Mouse (Mus musculus): ENCODE measurements at regions not wholly inside any gene's neighbourhood (a gene's known extent, or its start where the extent isn't known, plus 50 kb on each side); places are given as distances from the start of the nearest gene placed in this dataset.

DNA sequence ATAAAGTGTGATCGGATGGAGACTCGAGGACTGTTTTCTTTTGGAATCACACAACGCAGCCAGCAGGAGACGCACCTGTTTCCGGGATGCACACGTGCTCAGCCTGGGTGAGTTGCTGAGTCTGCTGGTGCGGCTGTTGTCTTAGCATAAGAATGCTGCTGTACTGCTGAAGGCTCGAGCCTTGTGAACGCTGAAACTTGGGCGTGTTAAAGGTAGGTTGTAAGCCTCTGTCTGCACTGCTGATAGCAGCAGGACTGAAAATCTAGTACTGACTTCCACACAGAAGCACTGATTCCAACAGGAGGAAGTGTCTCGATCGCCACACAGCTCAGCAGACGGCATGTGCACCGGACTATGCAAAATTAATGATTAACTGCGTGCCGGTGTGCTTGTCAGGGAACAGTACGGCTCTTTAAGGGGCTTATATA, 169.1 kb downstream of the Ndfip2 start:
- in situ Hi-C loops (cut with MboI, MseI), result no loop called here

DNA sequence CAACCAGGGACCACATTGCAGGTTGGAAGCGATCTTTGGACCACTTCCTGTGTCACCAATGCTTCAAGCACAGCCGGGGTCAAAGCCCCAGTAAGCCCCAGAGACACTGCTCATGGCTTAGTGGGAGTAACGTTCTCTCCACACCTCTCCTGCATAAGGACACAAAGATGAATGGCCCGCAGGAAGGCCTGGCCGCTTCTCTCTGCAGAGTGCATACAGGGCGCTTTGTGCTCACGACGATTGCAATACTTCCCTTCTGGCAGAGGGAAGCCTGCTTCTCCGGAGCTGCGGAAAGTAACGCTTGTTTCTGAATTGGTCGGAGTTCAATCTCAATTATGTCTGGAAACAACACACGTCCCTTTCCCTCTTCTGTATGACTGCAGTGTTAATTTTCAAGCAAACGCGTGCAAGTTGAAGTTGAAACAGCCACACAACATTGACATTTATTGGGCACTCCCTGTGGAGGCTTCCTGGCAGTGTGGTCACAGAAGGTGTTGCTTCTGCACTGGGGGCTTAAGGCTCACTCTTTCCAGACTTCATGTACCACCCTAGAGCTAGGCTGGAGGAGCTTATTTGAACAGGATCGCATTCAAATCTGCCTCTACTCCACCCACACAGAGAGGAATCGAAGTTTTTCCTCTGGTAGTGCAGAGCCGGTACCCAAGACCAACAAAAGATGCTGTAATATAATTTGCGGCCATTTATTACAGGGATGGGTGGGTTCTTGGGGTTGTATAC, 168.4 kb downstream of the Ndfip2 start:
- in situ Hi-C loops (cut with MboI, MseI), result no loop called here

DNA sequence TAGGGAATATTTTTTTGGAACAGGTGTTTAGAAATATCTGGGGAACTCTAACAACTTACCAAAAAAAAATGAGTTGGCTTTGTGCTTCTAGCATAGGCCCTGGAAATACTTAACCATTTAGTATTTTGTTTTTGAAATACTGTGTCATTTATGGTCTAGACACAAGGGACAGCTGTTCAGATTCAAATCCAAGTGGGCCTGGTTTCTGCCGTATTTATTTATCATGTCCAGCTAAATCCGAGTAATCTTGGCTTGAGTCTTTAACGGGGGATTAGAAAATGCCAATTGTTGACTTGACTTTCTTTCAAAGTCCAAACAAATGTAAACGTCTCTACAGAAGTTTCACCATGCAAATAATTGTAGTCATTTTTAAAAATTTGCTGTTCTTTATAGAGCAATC, 159.6 kb downstream of the Ndfip2 start:
- in situ Hi-C loops (cut with MboI, MseI), result no loop called here

DNA sequence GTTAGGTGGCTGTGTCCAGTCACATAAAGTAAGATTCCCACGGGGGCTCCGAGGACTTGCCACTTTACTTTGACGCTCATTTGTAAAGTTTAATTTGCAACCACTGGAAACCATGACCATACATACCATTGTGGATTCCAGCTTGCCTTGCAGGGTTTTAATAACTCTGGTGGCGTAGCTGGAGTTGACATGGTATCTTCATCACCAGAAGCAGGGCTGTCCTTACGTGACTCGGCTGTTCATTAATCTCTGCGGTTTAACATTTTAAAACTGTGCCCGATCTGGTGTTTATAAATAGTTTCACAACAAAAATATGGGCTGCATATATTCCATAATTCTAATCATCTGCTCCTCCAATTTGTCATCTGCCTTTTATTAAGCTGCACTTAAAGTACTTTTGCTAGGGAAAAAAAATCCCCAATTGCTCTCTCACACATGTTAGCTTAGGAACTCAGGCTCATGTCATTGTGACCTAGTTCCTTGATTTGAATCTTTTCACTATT, 159.1 kb downstream of the Ndfip2 start:
- in situ Hi-C loops (cut with MboI, MseI), result no loop called here

DNA sequence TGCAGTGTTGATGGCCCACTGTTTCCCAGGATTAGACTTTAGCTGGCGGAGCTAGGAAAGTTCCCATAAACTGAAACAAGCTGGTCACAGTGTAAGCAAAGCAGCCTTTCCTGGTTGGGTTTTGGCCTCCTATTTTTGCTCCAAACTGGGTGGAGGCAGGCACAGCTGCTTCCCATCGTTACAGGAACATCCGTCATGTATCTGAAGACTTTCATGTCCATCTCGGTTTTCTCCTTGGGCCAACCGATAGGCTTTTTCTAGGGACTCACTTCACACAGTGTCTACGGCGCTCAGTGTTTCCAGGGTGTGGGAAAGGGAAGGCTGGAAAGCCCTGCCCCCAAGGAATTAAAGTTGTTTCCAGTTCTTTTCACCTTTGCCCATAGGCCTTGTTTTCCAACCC, 158.6 kb downstream of the Ndfip2 start:
- in situ Hi-C loops (cut with MboI, MseI), result no loop called here

DNA sequence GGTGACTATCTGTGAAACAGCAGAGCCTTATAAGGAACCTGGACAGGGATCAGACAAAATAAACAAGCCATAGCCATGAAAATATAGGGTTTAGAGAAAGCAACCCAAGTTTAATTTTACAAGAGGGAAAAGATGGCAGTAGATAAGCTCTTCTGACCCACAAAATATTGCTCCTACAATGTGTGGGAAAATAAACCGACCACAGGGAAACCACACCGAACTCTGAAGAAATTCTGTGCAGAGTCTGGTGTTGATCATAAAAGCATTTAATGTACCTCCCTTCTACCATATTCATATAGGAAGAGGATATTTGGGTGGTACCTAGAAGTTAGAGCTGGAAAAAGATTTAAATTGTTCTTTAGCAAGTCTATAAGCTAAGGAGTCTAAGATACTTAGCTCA, 146.3 kb downstream of the Ndfip2 start:
- in situ Hi-C loops (cut with MboI, MseI), result no loop called here

DNA sequence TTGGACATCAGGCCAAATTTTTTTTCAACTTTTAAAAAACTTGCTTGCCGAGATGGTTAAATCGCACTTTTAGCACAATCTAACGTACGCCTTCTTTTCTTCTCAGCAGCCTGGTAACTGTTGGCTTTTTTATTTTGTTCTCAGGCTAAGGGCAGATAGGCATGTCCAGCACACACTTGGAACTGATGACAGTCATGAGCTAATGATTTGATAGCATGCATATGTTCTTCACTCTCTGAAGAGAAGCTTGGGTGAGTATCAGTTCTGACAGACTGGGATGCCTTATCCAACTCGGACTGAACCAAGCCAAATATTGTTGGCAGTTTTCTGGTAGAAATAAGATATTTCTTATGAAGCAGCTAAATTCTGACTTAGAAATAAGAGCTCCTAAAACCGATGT, 145.9 kb downstream of the Ndfip2 start:
- in situ Hi-C loops (cut with MboI, MseI), result no loop called here

DNA sequence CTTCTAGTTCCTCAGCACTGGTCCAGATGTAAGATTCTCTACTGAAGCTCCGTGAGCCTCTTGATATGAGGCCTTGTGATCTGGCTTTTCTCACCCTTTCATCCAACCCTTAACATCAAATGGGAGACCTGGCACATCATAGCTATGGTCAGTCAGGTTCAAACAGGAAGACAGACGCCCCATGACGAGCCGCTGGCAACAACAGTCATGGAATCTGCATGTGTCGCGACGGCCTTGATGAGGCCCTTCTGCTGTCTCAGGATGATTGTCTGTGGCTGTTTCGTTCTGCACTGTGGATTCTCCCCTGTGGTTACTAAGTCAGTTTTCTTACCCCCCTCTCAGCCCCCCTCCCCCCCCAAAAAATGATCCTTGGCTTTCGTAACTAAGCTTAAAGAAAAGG, 144.9 kb downstream of the Ndfip2 start:
- in situ Hi-C loops (cut with MboI, MseI), result no loop called here

DNA sequence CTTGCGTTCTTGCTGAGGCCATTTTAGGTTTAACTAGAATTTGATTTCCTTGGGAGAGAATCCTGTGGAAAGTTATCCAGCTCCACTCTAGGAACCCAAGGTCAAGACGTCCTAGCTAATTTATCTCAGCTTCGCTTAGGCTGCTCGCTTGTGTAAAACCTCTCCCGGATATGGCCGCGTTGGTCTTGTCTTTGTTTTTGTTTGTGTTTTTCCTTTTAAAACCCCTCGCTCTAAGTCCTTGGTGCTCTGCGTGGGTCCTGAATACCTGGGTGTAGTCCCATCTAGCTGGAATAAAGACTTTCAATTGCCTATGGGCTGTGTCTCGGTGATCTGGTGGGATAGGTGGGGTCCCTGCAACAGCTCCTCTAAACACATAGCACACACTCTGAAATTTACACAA, 144.2 kb downstream of the Ndfip2 start:
- in situ Hi-C loops (cut with MboI, MseI), result no loop called here

DNA sequence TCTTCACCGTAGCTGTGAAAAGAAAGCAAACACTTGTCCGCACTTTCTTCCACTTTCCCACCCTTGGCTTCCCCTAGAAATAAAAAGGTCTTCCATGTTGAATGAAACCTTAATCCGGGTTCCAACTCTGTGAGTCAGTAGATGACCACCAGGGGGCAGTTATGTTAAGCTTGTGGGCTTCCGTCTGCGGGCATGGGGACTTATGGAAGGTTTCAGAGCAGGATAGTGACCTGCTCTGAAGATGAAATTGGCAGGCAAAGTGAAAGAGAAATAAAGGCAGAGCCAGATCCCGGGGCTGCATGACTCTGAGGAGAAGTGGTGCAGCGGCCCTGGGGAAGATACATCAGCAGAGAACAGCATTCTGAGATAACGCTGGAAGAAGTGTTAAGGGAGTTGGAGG, 139.1 kb downstream of the Ndfip2 start:
- in situ Hi-C loops (cut with MboI, MseI), result no loop called here

DNA sequence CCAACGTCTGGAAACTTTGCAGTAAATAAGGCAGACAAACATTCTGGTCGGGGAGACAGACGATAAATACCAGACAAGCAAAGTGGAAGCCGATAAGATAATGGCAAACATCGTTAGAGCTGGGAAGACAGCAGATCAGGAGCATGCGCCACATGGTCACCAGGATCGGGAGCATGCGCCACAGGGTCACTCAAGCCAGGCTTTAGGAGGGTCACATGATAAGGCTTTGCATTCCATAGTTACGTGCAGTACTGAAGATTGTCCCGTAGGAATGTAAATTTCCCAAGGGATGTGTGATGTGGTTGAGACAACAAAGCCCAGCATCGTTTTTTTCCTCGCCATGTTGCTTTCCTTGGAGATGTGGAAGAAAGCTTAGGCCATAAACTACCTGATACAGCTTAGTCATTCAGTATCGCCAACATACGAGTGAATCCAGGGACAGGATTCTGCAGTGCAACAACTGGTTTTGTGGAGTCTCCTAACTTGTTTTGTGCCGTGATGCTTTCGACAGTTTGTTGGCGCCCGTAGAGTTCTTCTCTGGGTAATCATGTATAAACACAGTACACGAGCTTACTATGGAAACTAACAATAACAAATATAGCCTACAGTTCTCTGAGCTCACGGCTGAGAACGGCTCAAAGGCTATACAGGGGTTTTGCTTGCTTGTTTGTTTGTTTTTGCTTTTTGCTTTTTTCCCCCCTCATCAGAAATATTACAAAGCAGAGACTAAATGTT, 133.9 kb downstream of the Ndfip2 start:
- in situ Hi-C loops (cut with MboI, MseI), result loop anchor here (5.0 kb wide), 1 partner anchor 525 kb away; no protein-coding TSS in a partner anchor

DNA sequence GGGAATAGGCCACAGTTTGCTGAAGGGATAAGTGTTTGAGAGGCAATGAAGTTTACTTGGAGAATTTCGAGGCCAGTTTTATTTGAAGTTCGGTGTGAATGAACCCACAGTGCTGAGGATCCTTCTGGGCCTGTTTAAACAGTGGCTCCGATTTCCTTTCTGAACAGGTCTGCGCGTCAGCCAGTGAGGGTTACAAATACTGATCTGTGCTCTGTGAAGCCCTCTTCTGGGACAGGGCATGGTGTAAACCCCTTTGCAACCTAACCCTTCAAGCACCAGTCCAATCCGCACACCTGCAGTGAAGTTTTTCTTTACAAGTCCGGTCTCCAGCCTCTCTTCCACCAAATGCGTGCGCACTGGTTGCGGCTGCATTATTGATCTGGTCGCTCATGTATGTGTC, 133.1 kb downstream of the Ndfip2 start:
- in situ Hi-C loops (cut with MboI, MseI), result loop anchor here (5.0 kb wide), 1 partner anchor 526 kb away; no protein-coding TSS in a partner anchor

DNA sequence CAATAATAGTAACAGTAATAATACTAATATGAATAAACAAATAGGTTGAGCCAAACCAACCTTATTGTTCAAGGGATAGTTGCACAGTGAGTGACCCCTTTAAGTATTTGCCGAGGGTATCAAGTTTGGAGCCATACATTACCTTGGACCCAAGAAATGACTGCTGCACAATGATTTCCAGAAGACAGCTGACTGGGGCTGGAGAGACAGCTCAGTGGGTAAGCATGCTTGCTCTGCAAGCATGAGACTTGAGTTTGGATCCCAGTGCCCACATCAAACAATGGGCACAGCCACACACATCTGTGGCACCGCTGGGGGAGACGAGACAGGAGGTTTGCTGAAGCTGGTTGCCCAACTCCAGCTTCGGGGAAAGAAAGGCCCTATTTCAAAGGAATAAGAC, 126.7 kb downstream of the Ndfip2 start:
- in situ Hi-C loops (cut with MboI, MseI), result no loop called here

DNA sequence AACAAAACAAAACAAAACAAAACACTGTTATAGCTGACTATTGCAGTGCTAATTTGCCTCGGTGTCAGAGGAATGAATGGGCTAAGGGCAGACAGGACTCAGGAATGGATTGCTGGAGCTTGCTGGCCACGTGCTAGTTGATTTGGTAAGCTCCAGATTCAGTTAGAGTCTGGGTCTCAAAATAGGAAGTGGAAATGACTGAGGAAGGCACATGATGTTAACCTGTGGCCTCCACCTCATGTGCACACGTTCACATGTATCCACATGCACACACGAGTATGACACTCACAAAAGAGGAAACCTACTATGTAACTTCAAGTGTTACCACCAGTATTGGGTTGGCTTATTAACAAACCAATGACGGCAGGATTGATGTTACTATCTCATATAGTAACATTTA, 125.0 kb downstream of the Ndfip2 start:
- in situ Hi-C loops (cut with MboI, MseI), result no loop called here

DNA sequence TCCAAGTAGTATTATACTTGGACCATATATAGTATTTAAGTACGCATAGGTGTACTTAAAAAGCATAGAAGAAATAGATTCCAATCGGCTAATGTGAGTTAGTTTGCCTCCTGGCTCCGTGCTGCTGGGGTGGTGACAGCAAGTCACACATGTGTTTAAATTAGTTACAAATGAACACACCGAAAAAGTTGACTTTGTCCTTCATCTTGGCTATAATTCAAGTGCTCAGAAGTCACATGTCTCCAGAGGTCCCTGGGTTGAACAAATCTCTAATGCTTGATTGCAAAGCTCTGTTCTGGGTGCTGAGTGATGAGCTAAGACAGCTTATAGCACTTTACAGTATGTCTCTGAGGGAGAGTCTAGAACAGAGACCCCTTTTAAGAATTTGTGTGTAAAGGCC, 121.7 kb downstream of the Ndfip2 start:
- in situ Hi-C loops (cut with MboI, MseI), result no loop called here

DNA sequence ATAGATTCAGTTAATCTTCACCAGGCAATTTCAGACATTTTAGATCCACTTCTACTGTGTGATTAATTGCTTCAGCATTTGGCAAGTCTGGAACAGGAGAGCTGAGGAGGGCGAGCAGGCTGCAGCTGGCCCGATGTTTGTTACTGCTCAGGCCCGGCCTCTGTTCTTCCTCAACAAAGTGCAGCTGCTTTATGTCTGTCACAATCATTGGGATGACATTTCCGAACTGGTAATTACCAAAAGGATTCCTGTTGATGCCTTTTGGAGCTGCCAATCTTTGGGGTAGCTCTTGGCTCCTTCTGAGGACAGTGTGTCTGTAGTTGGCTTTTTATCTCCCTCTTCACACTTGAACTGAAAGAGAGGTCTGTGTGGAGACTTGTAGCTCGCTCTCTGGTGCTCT, 119.4 kb downstream of the Ndfip2 start:
- in situ Hi-C loops (cut with MboI, MseI), result no loop called here

DNA sequence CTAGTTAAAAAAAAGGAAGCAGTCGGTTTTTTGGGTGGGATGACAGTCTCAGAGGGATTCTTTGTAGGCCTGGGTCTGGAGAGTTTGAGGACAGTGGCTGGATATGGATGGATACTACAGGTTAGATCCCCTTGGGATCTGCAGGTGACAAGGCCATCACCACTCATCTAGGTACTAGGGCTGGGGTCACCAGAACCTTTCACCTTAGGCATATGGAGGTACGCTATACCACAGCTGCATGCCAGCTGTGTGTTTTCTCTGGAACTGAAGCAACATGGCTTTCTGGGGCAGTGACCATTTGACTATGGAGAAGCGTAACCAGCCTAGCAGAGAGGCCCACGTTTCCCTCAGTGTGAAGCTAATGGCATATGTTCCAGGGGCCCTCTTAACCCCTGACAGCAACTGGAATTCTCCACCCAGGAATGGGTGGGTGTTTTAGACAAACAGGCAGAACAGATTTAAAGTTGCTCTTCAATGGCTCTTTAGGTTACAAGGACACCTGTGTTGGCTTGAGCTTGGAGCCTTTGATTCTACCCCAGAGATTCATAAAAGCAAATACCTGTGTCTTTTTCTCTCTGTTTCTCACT, 118.8 kb downstream of the Ndfip2 start:
- in situ Hi-C loops (cut with MboI, MseI), result no loop called here

DNA sequence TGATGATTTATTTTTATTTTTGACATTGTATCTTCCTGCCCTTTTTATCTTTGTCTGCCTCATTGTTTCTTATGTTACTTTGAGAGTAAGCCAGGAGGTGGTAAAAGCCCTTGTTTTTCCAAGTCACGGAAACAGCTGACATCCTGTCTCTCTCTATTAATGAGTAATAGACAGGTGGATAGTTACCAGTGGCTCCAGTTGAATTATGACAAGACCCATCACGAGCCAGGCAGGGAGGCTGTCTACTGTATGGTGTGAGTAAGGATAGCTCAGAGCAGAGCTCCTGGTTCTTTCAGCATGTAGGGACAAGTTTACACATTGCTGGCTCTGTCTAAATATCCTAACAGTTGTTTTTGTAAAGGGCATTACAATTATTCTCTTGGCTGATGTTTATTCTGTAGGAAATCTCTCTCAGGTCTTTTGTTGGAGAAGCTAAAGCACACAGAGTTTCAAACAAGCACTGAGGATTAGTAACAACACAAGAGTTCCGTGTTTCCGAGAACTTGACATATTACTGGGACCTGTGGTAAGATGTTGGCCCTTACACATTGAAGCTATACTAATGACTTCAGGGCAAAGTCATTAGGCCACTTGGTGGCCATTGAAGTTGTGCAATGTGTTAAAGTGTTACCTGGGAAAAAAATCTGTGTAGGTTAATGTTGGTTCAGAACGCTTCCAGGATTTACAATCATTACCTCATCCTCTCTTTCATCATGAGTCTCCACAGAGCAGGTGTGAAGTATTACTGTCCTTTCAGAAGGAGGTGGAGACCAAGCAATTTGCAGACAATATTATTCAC, 111.5 kb downstream of the Ndfip2 start:
- in situ Hi-C loops (cut with MboI, MseI), result no loop called here

DNA sequence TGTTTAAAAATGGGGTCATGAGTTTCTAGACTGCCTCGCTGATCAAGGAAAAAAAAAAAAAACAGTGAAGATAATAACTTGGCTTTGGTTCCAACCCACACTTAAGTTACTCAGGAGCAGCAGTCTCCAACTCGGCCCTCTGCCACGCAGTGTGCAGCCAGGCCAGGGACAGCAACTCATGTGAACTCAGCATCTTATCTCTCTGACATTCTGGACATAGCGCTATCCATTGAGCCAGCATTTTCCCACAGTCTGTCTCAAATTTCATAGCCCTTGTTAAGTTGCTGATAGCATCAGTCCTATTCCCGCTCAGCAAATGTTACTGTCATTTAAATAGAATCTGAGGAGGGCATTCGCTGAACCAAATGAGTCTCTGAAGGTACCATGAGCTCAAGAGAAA, 102.2 kb downstream of the Ndfip2 start:
- in situ Hi-C loops (cut with MboI, MseI), result no loop called here

DNA sequence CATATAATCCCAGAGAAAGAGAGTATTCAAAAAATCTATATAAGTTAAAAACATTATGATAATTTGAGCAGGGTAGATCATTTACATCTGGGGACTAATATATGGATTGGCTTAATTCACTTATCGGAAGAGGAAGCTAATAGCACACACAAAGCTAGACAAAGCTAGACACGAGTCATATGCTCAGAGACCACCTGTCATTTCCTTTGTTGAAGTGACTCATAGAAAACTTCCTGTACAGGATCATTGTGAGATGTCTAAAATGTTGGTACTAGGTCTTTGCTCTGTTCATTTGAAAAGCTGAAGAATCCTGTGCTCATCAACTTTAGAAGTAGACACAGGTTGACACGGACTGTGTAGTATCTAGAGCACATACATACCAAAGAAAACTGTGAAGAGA, 101.5 kb downstream of the Ndfip2 start:
- in situ Hi-C loops (cut with MboI, MseI), result no loop called here
